Mouse (Mus musculus): Measurements from ENCODE around the gene Wdr74.

- TF ChIP-seq CTCF (IDR thresholded peaks at IDR 0.05) (no peak), EP300 (IDR thresholded peaks at IDR 0.05) (no peak)
Observed at GRCm38 (mm10) chr19:8757471-8757998, 21.9 kb downstream of the Wdr74 start.

All from lung, postnatal 0 days (tissue).